Mouse (Mus musculus): ENCODE data around the gene Ttc28. TPM values are rescaled to one million over a fixed set of nuclear protein-coding genes. Genes with fewer than 3 reads are reported as not detected.
"Not testable (repeated sequence)": the region's sequence is repeated elsewhere in the genome, so short reads cannot be mapped to it uniquely, and the experiment has no call there.

Gene Ttc28
- polyA plus RNA-seq, 1 experiment from 2014 or later = 10.2 TPM

- H3K27me3 ChIP-seq (replicated peaks) = no peaks in the 10 kb centered on the region
- H3K4me3 ChIP-seq (replicated peaks) = peak overlapping the region; percentile 22; the same call in 1 of the 2 replicates
- 0 out of 2 replicates have a peak, but pooled peaks cover 5% of the 10 kb centered on the region for H3K4me1 ChIP-seq
- ATAC-seq (ENCODE audit: insufficient read depth, low FRiP score, low read depth) = peak; percentile 58; the same call in 1 of the 2 replicates
- H3K36me3 ChIP-seq = 0 out of 2 replicates have a peak, but pooled peaks cover 12% of the 10 kb centered on the region
- WGBS = 18% methylated on average over 13 of the region's 13 CpGs
- no peak overlapping the region for H3K9ac ChIP-seq
- no peaks in the 10 kb centered on the region for H3K9me3 ChIP-seq
- H3K27ac ChIP-seq = peak overlapping the region; percentile 87
- peak overlapping the region; percentile 39 for H3K4me2 ChIP-seq
Measured at GRCm38 (mm10) chr5:110859013-110859650, 20.5 kb upstream of the Ttc28 start.

GRCm38 (mm10) chr5:110860445-110860844, 19.2 kb upstream of the Ttc28 start:
- H3K4me1 ChIP-seq = 0 out of 2 replicates have a peak, but pooled peaks cover 5% of the 10 kb centered on the region
- H3K36me3 ChIP-seq = 0 out of 2 replicates have a peak, but pooled peaks cover 12% of the 10 kb centered on the region
- no peak overlapping the region for H3K9ac ChIP-seq
- H3K9me3 ChIP-seq = no peaks in the 10 kb centered on the region
- H3K27me3 ChIP-seq (replicated peaks) = no peaks in the 10 kb centered on the region
- no peak overlapping the region for H3K4me3 ChIP-seq (replicated peaks)
- no peak overlapping the region for H3K27ac ChIP-seq
- ATAC-seq (ENCODE audit: insufficient read depth, low FRiP score, low read depth) = no peak
- 83% methylated on average over 5 of the region's 5 CpGs for WGBS
- no peak overlapping the region for H3K4me2 ChIP-seq

GRCm38 (mm10) chr5:110868460-110868859, 11.1 kb upstream of the Ttc28 start:
- H3K27me3 ChIP-seq (replicated peaks) = no peaks in the 10 kb centered on the region
- H3K4me1 ChIP-seq = peaks cover 13% of the 10 kb centered on the region
- no peak overlapping the region for H3K4me3 ChIP-seq (replicated peaks)
- peak overlapping the region; percentile 67 for H3K27ac ChIP-seq
- 59% methylated on average over 4 of the region's 4 CpGs for WGBS
- H3K4me2 ChIP-seq = no peak overlapping the region
- ATAC-seq (ENCODE audit: insufficient read depth, low FRiP score, low read depth) = no peak
- H3K9me3 ChIP-seq = no peaks in the 10 kb centered on the region
- peaks cover 2% of the 10 kb centered on the region; the same call in 1 of the 2 replicates for H3K36me3 ChIP-seq
- H3K9ac ChIP-seq = no peak overlapping the region

GRCm38 (mm10) chr5:110869242-110869669, 10.3 kb upstream of the Ttc28 start:
- Histone ChIP-seq H3K4me1 (peaks cover 13% of the 10 kb centered on the region), H3K9me3 (no peaks in the 10 kb centered on the region), H3K27ac (peak overlapping the region; percentile 67), H3K9ac (no peak overlapping the region), H3K36me3 (peaks cover 2% of the 10 kb centered on the region; the same call in 1 of the 2 replicates), H3K4me2 (peak overlapping the region; percentile 21; the same call in 1 of the 2 replicates), H3K4me3 (replicated peaks) (no peak overlapping the region), H3K27me3 (replicated peaks) (no peaks in the 10 kb centered on the region)
- ATAC-seq (ENCODE audit: insufficient read depth, low FRiP score, low read depth) = peak; percentile 71
- 18% methylated on average over 8 of the region's 8 CpGs for WGBS

GRCm38 (mm10) chr5:110873160-110873559, 6.4 kb upstream of the Ttc28 start:
- Histone ChIP-seq H3K36me3 (peaks cover 2% of the 10 kb centered on the region; the same call in 1 of the 2 replicates), H3K4me2 (no peak overlapping the region), H3K27ac (no peak overlapping the region), H3K9ac (no peak overlapping the region), H3K4me3 (replicated peaks) (no peak overlapping the region), H3K27me3 (replicated peaks) (no peaks in the 10 kb centered on the region), H3K9me3 (no peaks in the 10 kb centered on the region), H3K4me1 (peaks cover 12% of the 10 kb centered on the region)
- ATAC-seq (ENCODE audit: insufficient read depth, low FRiP score, low read depth) = no peak
- WGBS = 93% methylated on average over 6 of the region's 6 CpGs

- ATAC-seq (ENCODE audit: insufficient read depth, low FRiP score, low read depth) = no peak
- Histone ChIP-seq H3K9ac (no peak overlapping the region), H3K9me3 (no peaks in the 10 kb centered on the region), H3K4me3 (replicated peaks) (no peak overlapping the region), H3K36me3 (peaks cover 2% of the 10 kb centered on the region; the same call in 1 of the 2 replicates), H3K27me3 (replicated peaks) (no peaks in the 10 kb centered on the region), H3K4me2 (no peak overlapping the region), H3K4me1 (no peaks in the 10 kb centered on the region), H3K27ac (no peak overlapping the region)
Measured at GRCm38 (mm10) chr5:110874711-110875110, 4.9 kb upstream of the Ttc28 start.

GRCm38 (mm10) chr5:110875286-110875685, 4.3 kb upstream of the Ttc28 start:
- no peaks in the 10 kb centered on the region for H3K27me3 ChIP-seq (replicated peaks)
- no peaks in the 10 kb centered on the region for H3K4me1 ChIP-seq
- no peak overlapping the region for H3K9ac ChIP-seq
- no peak overlapping the region for H3K27ac ChIP-seq
- no peak overlapping the region for H3K4me2 ChIP-seq
- 96% methylated on average over 1 of the region's 1 CpGs for WGBS
- ATAC-seq (ENCODE audit: insufficient read depth, low FRiP score, low read depth) = no peak
- peaks cover 2% of the 10 kb centered on the region; the same call in 1 of the 2 replicates for H3K36me3 ChIP-seq
- no peaks in the 10 kb centered on the region for H3K9me3 ChIP-seq
- no peak overlapping the region for H3K4me3 ChIP-seq (replicated peaks)

GRCm38 (mm10) chr5:110877666-110878505, 1.7 kb upstream of the Ttc28 start:
- H3K27ac ChIP-seq = no peak overlapping the region
- no peaks in the 10 kb centered on the region for H3K36me3 ChIP-seq
- no peak overlapping the region for H3K4me3 ChIP-seq (replicated peaks)
- no peak overlapping the region for H3K9ac ChIP-seq
- no peaks in the 10 kb centered on the region for H3K9me3 ChIP-seq
- H3K4me2 ChIP-seq = no peak overlapping the region
- no peak for ATAC-seq (ENCODE audit: insufficient read depth, low FRiP score, low read depth)
- H3K27me3 ChIP-seq (replicated peaks) = no peaks in the 10 kb centered on the region
- WGBS = 87% methylated on average over 5 of the region's 5 CpGs
- H3K4me1 ChIP-seq = no peaks in the 10 kb centered on the region

- H3K4me3 ChIP-seq (replicated peaks); H3K4me1 ChIP-seq; H3K27ac ChIP-seq; H3K4me2 ChIP-seq; ATAC-seq (ENCODE audit: insufficient read depth, low FRiP score, low read depth); H3K9me3 ChIP-seq; H3K9ac ChIP-seq; H3K36me3 ChIP-seq; H3K27me3 ChIP-seq (replicated peaks): not testable (repeated sequence)
- 98% methylated on average over 1 of the region's 1 CpGs for WGBS
Measured at GRCm38 (mm10) chr5:110878526-110878925, 1.1 kb upstream of the Ttc28 start.

GRCm38 (mm10) chr5:110879042-110879441, 561 bp upstream of the Ttc28 start:
- H3K9ac ChIP-seq = peak overlapping the region; percentile 76
- no peaks in the 10 kb centered on the region for H3K4me1 ChIP-seq
- peak overlapping the region; percentile 70 for H3K4me3 ChIP-seq (replicated peaks)
- H3K4me2 ChIP-seq = peak overlapping the region; percentile 89
- H3K9me3 ChIP-seq = no peaks in the 10 kb centered on the region
- H3K27me3 ChIP-seq (replicated peaks) = no peaks in the 10 kb centered on the region
- no peak for ATAC-seq (ENCODE audit: insufficient read depth, low FRiP score, low read depth)
- 65% methylated on average over 7 of the region's 7 CpGs for WGBS
- H3K27ac ChIP-seq = peak overlapping the region; percentile 68; the same call in 1 of the 2 replicates
- no peaks in the 10 kb centered on the region for H3K36me3 ChIP-seq

GRCm38 (mm10) chr5:110888596-110888995, 9.0 kb downstream of the Ttc28 start:
- no peak for ATAC-seq (ENCODE audit: insufficient read depth, low FRiP score, low read depth)
- Histone ChIP-seq H3K27me3 (replicated peaks) (no peaks in the 10 kb centered on the region), H3K4me3 (replicated peaks) (no peak overlapping the region), H3K27ac (no peak overlapping the region), H3K36me3 (no peaks in the 10 kb centered on the region), H3K4me1 (no peaks in the 10 kb centered on the region), H3K9ac (no peak overlapping the region), H3K9me3 (no peaks in the 10 kb centered on the region), H3K4me2 (no peak overlapping the region)
- 88% methylated on average over 4 of the region's 4 CpGs for WGBS

GRCm38 (mm10) chr5:110889945-110890344, 10.3 kb downstream of the Ttc28 start:
- H3K4me3 ChIP-seq (replicated peaks) = no peak overlapping the region

More at GRCm38 (mm10) chr5:110889945-110890344, 10.3 kb downstream of the Ttc28 start:
- H3K4me1 ChIP-seq = no peaks in the 10 kb centered on the region
- H3K27ac ChIP-seq = no peak overlapping the region
- H3K9me3 ChIP-seq = no peaks in the 10 kb centered on the region
- no peak for ATAC-seq (ENCODE audit: insufficient read depth, low FRiP score, low read depth)
- no peak overlapping the region for H3K9ac ChIP-seq
- H3K36me3 ChIP-seq = 0 out of 2 replicates have a peak, but pooled peaks cover 7% of the 10 kb centered on the region
- no peak overlapping the region for H3K4me2 ChIP-seq
- no peaks in the 10 kb centered on the region for H3K27me3 ChIP-seq (replicated peaks)
- WGBS = 78% methylated on average over 1 of the region's 1 CpGs

Measured in stomach, embryonic 15.5 days (tissue).